Mouse (Mus musculus) brain, embryonic 14.5 days (tissue): ENCODE results near the gene Arhgap44.

Experiments
- CTCF ChIP-seq: fragments of 200-500 bp; IDR thresholded peaks from 2 replicates; pipeline ENCODE4 v1.5.1; 2012; ENCODE audit warnings: inconsistent platforms, mild to moderate bottlenecking, moderate library complexity, borderline replicate concordance; ENCODE audit not compliant: insufficient read depth, insufficient read length; ENCODE audit errors: extremely low read depth
- POLR2A ChIP-seq: fragments of 200-500 bp; IDR thresholded peaks from 2 replicates; pipeline ENCODE4 v1.6.1; 2012; ENCODE audit warnings: mild to moderate bottlenecking, inconsistent platforms, borderline replicate concordance; ENCODE audit not compliant: poor library complexity, insufficient read depth, insufficient read length, severe bottlenecking; ENCODE audit errors: extremely low read depth

- TF ChIP-seq CTCF (no peak), POLR2A (no peak)
Measured at GRCm38 (mm10) chr11:65161881-65162766, 637 bp downstream of the Arhgap44 start.
